Mouse (Mus musculus): ENCODE measurements around the gene Slc16a8. TPM values are rescaled to one million over a fixed set of nuclear protein-coding genes. Genes with fewer than 3 reads are reported as not detected.

Gene Slc16a8
- total RNA-seq, 2 experiments from 2014 or later = not detected

DNA sequence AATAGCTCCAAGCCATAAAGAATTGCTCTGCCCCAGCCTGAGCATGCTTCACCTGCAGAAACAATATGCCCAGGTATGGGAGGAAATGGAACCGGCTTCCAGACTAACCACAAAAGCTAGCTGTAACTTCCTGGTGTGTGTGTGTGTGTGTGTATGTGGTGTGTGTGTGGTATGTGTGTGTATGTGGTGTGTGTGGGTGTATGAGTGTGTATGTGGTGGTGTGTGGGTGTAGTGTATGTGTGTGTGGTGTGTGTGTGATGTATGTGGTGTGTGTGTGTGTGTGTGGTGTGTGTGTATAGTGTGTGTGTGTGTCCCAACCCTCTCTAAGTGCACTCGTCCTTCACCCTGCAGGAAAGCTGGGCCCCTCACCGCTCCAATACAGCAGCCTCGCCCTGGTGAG lies 10.8 kb upstream of the Slc16a8 start:
- ATAC-seq (replicated peaks; ENCODE audit: low FRiP score, poor library complexity, severe bottlenecking) = no peak

DNA sequence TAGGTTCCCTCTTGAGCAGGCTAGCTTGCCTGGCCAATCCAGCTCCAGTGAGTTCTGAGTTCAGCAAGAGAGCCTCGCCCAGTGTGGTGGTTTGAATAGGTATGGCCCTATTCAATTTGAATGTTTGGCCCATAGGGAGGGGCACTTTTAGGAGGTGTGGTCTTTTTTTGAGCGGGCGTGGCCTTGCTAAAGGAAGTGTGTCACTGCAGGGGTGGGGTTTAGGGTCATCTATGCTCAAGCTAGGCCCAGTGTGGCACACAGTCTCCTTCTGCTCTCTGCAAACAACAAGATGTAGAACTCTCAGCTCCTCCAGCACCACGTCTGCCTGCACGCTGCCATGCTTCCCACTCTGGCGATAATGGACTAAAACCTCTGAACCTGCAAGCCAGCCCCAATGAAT lies 9.2 kb upstream of the Slc16a8 start:
- no peak for ATAC-seq (replicated peaks; ENCODE audit: low FRiP score, poor library complexity, severe bottlenecking)

DNA sequence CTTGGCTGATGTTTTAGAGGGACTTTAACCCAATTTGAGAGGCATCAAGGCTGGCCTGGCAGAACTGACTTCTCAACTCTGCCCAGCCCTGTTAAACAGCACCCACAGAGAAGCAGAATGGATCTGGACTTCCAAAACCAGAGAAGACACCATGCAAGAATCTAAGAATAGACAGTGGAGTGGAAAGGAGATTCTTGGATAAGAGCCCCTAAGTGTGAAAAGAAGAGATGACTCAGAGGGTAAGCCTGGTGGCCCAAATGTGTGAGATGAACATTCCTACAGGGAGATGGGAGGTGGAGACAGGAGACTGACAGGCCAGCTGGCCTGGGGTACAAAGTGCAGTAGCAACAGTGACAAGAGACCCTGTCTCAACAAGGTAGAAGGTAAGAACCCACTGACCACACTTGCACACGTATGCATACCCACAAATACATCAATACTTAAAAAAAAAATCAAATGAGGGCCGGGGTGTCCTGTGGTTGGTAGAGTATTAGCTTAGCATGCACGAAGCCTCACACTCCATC lies 8.3 kb upstream of the Slc16a8 start:
- no peak for ATAC-seq (replicated peaks; ENCODE audit: low FRiP score, poor library complexity, severe bottlenecking)

DNA sequence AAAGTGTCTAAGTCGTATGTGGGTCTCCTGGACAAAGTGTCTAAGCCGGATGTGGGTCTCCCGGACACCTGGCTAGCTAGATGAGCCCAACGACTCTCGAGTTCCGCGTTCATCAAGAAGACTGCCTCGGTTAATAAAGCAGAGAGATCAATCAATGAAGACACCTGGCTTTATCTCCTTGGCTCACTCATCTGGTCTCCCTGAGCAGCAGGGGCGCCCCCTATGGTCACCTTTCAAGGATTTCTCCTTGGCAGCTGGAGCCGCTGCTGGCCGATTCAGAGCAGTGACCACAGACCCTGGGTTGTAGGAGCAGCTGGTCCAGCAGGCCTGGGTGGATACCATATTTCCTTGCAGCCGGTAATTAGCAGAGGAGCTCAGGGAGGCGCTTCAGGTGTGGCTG lies 7.8 kb upstream of the Slc16a8 start:
- ATAC-seq (replicated peaks; ENCODE audit: low FRiP score, poor library complexity, severe bottlenecking) = no peak

DNA sequence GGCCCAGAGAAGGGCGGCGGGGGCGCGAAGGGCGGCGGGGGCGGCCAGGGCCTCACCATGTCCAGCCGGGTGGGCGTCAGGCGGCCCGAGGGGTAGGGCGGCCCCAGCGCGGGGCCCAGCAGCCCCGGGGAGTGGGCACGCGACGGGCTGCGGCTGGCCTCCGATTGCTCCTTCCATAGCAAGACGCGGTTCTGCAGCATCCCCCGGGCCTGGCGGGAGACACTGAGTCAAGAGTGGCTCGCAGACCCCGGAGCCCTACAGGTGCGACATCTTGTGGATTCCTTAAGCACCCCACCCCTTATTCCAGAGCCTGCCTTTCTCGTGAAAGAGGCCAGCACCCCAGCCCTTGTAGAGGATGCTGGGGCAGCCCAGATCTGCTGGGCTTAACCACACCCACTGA lies 7.2 kb upstream of the Slc16a8 start:
- no peak for ATAC-seq (replicated peaks; ENCODE audit: low FRiP score, poor library complexity, severe bottlenecking)

DNA sequence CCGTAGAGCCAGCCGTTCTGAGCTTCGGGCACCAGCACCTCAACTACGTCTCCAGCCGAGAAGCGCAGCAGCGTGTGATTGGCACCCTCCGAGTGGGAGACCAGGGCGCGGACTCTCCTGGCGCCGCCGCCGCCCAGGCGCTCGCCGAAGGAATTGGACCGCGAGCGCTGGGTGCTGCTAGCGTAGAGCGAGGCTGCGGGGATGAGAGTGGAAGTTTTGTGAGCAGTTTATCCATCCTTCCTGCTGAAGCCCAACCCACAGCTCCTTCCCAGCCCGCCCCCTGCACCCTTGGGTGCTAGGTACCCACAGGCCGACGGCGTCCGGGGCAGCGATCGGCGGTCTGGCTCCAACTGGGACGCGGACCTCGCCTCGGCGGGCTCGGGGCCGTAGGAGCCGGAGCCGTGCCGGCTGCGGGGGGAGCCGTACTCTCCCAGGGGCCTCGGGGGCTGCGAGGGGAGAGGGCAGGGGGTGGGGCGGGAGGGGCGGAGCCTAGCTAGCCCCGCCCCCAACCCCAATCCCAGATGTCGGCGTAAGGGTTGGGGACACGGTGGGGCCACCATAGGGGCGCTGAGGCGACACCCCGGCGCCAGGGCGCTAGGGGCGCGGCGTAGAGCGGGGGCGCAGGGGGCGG lies 6.6 kb upstream of the Slc16a8 start:
- no peak for ATAC-seq (replicated peaks; ENCODE audit: low FRiP score, poor library complexity, severe bottlenecking)

DNA sequence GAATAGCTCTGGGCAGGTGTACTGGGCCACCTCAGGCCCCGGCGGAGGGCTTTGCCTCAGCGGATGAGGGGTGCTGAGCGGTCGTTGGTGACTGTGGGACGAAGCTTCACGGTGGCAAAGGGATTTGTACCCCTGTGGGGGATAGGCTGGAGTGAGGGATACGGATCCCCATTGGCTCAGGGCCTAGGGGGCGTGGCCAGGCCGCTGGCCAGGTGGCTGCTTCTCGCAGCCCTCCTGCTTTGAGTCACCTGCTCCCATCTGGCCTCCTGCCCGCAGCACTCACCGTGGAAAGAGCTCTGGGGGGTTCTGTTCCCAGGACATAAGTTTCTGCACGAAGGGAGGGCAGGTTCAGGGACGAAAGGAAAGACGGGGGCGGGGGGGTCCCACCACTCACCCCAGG lies 4.0 kb upstream of the Slc16a8 start:
- ATAC-seq (replicated peaks; ENCODE audit: low FRiP score, poor library complexity, severe bottlenecking) = no peak

DNA sequence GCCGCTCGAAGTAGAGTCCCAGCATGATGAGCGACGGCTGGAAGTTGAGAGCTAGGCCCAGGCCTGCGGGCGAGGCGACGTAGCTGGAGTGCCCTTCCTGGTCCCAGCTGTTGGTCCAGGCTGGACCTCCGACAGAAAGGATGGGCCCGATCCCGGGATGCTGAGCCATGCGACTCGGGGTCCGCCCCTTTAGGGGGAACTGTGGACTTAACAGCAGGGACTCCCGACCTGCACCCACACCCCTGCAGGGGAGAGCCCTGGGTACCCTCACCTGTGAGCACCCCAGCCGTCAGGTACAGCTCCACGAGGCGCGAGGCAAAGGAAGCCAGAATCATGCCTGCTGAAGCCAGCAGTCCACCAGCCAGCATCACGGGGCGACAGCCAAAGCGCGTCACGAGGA lies 2.0 kb downstream of the Slc16a8 start:
- no peak for ATAC-seq (replicated peaks; ENCODE audit: low FRiP score, poor library complexity, severe bottlenecking)

DNA sequence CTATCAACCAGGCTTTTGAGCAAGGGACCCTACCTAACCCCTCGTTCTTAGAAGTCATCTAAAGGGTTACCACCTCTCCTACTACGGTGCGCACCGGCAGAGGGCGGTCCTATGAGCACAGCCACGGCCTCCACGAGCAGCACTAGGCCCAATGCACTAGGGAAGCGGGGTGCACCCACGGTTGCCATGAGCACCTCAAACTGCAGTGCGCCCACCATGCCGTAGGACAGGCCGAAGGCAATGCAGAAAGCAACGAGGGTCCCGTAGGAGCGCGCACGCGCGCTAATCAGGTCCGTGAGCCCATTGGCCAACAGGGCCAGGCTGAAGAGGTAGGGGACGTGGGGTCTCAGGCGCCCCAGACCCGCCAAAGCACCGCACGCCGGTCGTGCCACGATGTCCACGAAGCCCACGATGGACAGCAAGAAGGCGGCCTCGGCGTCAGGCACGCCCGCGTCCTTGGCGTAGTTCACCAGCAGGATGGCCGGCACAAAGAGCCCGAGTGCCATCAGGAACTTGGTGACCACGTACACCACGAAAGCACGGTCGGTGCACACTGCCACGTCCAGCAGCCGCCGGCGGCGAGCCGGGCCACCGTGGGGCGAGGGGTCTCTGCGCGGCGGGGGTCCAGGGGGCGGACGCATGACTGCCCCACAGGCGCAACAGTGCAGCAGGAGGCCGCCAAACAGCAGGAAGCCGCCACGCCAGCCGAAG lies 2.6 kb downstream of the Slc16a8 start:
- no peak for ATAC-seq (replicated peaks; ENCODE audit: low FRiP score, poor library complexity, severe bottlenecking)

DNA sequence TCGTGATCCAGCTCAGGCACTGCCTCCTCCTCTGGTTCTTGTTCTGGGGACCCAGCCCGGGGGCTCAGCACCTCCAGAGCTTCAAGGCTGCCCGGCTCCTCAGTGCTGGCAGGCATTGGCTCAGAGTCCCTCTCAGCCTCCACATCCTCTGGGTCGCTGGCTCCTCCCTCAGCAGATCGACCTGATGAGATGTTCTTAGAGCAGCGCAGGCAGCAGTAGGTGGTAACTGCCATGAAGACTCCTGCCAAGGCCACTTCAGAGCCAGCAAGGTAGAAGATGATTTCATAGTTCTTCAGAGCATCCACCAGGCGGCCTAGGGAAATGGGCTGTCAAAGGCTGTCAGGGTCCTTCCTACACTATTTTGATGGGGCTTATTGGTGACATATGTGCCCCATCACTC lies 3.4 kb downstream of the Slc16a8 start:
- ATAC-seq (replicated peaks; ENCODE audit: low FRiP score, poor library complexity, severe bottlenecking) = no peak

DNA sequence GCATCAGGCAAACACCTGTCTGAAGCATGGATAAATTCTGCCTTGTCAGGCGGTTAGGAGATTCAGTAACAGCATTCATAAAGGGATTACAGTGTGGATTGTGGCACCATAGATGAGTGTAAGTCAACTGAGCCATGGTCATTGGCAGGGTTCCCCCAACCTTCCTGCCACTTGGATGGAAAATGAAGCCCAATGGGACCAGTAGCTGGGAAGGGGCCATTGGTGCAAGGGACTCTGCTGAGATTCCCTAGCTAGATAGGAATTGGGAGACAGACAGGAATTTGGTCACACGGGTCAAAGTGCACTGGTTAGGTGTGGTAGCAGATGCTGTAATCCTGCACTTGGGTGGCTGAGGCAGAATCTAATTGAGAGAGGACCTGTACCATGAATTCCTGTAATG lies 4.3 kb downstream of the Slc16a8 start:
- no peak for ATAC-seq (replicated peaks; ENCODE audit: low FRiP score, poor library complexity, severe bottlenecking)

DNA sequence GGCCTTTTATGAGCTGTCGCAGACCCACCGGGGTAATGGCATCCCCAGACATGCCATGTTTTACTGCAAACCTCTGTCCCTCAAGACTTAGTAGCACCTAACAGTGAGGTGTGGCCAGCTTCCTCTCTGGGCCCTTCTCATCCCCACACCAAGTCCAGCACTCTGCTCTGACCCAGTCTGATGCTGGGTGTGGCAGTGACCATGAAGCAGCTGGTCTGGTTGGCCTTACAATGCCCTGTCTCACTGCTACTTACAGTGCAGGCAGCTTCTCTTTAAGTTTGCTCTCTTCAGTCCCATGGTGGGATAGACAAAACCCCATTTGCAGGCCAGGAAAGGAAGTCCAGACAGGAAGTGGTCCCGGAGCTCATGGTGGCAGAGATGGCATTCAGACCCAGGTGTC lies 9.2 kb downstream of the Slc16a8 start:
- ATAC-seq (replicated peaks; ENCODE audit: low FRiP score, poor library complexity, severe bottlenecking) = no peak

DNA sequence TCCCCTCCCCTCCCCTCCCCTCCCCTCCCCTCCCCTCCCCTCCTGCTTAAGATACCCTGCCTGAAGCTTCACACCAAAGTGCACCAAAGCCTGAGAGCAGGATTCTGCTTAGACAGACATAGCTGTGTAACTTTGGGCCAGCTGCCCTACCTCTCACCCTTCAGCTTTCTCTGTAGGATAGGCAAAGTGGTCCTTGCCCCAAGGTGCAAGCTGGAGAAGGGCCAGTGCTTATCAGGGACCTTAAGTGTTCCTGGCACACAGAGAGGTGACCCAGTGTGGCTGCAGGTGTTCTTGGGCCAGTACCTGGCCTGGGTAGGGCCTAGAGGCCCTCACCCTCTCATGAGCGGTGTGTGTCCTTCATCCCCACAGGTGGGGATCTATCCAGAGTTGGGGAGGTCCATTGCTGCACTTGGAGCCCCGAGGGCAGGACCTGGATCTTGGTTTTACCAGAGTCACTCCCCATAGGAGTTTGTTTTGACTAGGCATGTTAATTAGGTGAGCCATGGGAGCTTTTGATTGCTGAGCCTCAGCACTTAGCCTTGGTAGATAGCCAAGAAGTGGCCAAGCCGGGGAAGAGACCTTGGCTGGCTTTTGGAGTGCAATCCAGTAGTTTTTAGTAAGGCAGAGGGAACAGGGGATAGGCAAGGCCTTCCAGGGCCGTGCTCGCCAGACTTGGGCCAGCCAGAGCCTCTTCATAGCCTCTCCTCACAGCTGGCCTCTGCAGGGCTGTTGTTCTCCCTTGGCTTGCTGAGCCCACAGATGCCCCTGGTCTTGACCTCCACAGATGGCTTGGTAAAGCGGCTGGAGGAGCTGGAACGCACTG lies 10.3 kb downstream of the Slc16a8 start:
- no peak for ATAC-seq (replicated peaks; ENCODE audit: low FRiP score, poor library complexity, severe bottlenecking)

DNA sequence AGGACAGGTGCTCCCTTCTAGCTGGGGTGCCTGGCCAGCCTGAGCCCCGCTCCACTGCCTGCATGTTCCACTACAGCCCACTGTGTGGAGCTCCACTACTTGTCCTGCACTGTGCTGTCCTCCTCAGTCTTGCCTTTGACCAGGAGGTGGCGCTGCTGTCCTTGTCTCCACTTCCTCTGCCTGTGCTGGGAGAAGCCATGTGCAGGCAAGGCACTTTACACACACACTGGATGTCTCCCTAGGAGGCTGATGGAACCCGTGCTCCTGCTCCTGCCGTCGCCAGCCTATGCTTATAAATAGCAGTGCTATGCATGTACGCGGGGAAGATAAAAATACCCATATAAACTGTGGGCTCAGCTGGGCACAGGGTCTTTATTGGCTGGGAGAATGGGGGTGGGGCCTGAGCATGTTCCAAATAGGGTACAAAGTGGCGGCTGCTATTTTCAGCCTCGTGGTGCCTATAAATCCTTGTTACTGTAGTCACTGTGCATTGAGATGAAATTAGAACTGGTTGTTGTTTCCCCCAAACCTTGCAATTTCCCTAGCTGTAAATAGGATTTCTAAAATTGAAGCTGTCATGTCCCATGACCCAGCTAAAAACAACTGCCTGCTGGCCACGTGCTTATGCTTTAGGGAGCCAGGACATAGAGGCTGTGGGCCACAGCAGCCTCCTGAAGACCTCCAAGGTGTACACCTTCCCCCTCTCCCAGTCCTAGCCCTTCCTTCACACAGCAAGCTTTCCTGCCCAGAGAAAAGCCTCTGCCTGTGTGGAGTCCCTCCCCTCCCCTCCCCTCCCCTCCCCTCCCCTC lies 11.1 kb downstream of the Slc16a8 start:
- ATAC-seq (replicated peaks; ENCODE audit: low FRiP score, poor library complexity, severe bottlenecking) = peak; percentile 79

DNA sequence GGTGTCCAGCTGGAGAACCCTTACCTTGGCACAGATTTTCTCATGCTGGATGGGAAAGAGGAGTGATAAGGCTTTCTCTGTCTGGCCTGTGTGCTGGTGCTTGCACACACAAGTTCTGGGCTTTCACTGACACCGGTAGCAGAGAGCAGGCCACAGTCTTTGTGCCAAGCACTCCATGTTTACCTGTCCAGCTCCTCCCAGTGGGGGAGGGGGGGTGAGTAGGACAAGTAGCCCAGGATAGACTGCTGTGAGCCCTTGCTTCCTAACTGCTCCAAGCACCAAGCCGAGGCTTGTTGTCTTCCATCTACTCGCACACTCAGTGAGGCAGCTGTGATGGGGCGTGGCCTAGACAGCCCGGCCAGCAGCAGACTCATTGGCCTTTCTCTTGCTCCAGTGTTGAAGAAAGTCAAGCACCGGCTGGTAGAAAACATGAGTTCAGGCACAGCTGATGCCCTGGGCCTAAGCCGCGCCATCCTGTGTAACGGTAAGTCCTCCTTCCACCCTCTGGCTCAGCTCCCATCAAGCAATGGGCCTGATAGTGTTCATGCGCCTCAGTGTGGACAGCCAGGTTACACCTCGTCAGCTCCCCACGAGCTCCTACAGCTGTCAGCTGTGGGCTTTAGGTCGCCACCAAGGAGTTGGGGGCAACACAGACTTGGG lies 11.9 kb downstream of the Slc16a8 start:
- ATAC-seq (replicated peaks; ENCODE audit: low FRiP score, poor library complexity, severe bottlenecking) = peak; percentile 33; the same call in 1 of the 2 replicates

DNA sequence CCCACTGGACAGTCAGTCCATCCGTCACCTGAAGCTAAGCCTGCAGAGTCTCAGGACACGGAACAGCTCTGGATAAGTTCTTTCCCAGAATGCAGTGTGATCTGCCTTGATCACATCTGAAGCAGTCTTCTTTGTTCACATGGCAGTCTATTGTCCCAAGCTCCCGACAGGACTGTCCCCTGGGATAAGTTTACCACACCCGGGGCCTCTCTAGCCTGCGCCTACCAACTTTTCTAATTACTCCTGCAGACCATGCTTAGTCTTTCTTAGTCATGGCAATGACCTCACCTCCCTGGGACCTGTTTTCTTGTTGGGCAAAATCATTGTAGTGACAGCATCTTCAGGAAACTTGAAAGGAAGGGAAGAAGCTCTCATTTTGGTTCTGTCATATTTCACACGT lies 16.5 kb downstream of the Slc16a8 start:
- ATAC-seq (replicated peaks; ENCODE audit: low FRiP score, poor library complexity, severe bottlenecking) = no peak

DNA sequence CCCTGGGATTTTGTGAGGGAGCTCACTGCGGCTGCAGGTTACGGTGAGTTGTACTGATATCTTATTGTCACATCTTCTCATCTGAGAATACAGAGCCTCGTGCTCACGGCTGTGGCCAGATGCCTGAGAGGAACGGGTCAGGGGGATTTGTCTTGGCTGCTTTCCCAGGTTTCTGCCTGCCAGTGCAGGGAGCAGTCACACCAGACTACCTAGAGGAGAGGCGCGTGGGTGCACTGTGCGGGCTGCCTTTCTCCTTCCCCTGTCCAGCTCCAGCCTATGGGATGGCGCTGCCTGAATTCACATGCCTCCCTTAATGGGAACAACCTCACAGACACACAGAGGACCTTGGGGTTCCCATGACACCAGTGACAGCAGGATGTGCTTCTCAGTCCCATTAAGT lies 19.3 kb downstream of the Slc16a8 start:
- no peak for ATAC-seq (replicated peaks; ENCODE audit: low FRiP score, poor library complexity, severe bottlenecking)

DNA sequence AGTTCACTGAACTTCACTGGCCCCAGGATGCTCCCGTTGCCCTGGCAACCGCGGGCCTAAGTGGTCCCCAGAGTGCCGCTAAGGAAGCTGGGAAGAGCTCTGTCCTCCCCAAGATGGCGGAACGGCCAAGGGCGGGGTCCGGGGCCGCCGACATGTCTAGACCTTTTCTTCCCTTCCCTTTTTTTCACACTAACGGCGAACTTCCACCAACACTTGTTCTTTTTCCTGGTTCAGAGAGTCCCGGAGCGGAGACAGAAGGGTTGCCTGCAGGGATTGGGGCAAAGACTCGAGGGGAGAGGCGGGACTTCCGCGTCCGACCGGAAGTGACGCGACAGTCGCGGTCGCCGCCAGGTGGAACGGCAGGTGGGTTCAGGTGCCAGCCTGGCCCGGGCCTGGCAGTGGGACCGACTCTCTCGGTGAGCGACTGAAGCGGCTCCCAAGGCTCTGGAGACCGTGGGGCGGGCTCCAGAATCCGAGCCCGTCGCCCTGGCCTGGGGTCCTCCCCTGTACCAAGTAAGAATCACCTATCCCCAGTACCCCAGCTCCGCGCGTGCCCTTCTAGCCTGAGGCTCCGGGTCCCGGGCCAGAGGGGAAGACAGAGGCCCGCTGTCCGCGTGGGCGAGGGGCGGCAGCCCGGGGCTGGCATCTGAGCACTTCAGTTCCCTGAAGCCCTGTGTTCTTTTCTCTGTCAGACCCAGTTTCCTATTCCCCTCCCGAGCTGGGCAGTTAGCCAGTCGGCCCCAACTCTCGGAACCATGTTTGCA lies 25.3 kb downstream of the Slc16a8 start, which contains the start of the genes Pick1 and Gm49486:
Pick1 (plus strand) TSS at position 116 of the 764 bp plus-strand sequence.
Gm49486 (plus strand) TSS at position 334 of the 764 bp plus-strand sequence.
- peak; percentile 86 for ATAC-seq (replicated peaks; ENCODE audit: low FRiP score, poor library complexity, severe bottlenecking)
